In genomic region chr15:83563327-83563856, GRCm38 (mm10) we compare ENCODE assay signal across 8 mouse cellular contexts. TPM values are rescaled to one million over a fixed set of nuclear protein-coding genes. Genes with fewer than 3 reads are reported as not detected.
DNase-seq lines count a peak whose midpoint lies in the region; ATAC-seq lines count a peak whose summit lies in the region.

Tspo (plus strand) TSS chr15:83563592.
Mcat (minus strand) TSS chr15:83563787.

- H3K36me3 ChIP-seq in forebrain, embryonic 13.5 days (ENCODE audit: poor library complexity, severe bottlenecking): no peaks in the 10 kb centered on the region
- H3K36me3 ChIP-seq in limb, embryonic 11.5 days (ENCODE audit: control insufficient read depth, insufficient read depth, low read length): no peaks in the 10 kb centered on the region
- no peaks in the 10 kb centered on the region for H3K36me3 ChIP-seq in midbrain, embryonic 12.5 days
- H3K36me3 ChIP-seq in stomach, embryonic 16.5 days (ENCODE audit: control insufficient read depth, insufficient read depth, low read length): no peaks in the 10 kb centered on the region

- H3K9ac ChIP-seq in forebrain, embryonic 13.5 days: peak within 1 kb of the TSS; percentile 70
- H3K9ac ChIP-seq in limb, embryonic 11.5 days (ENCODE audit: low read length): peak within 1 kb of the TSS; percentile 67
- peak within 1 kb of the TSS; percentile 51 for H3K9ac ChIP-seq in midbrain, embryonic 12.5 days (replicated peaks)
- H3K9ac ChIP-seq in stomach, embryonic 16.5 days (ENCODE audit: low read length): peak within 1 kb of the TSS; percentile 71

- peak within 1 kb of the TSS; percentile 90 for H3K4me2 ChIP-seq in forebrain, embryonic 13.5 days
- H3K4me2 ChIP-seq in limb, embryonic 11.5 days (ENCODE audit: low read depth, severe bottlenecking): peak within 1 kb of the TSS; percentile 99
- peak within 1 kb of the TSS; percentile 85 for H3K4me2 ChIP-seq in midbrain, embryonic 12.5 days (replicated peaks)
- peak within 1 kb of the TSS; percentile 95 for H3K4me2 ChIP-seq in stomach, embryonic 16.5 days (ENCODE audit: low read depth, low read length)

- no peaks in the 10 kb centered on the region for H3K9me3 ChIP-seq in forebrain, embryonic 13.5 days (replicated peaks)
- H3K9me3 ChIP-seq in limb, embryonic 11.5 days (ENCODE audit: control insufficient read depth, low read length): no peaks in the 10 kb centered on the region
- H3K9me3 ChIP-seq in midbrain, embryonic 12.5 days: no peaks in the 10 kb centered on the region
- no peaks in the 10 kb centered on the region for H3K9me3 ChIP-seq in stomach, embryonic 16.5 days (replicated peaks; ENCODE audit: control insufficient read depth, low read length)

- H3K27ac ChIP-seq in forebrain, embryonic 13.5 days: peak within 1 kb of the TSS; percentile 19
- no peak within 1 kb of the TSS for H3K27ac ChIP-seq in limb, embryonic 11.5 days (replicated peaks; ENCODE audit: low read depth, low read length)
- no peak within 1 kb of the TSS for H3K27ac ChIP-seq in midbrain, embryonic 12.5 days (replicated peaks)
- peak within 1 kb of the TSS; percentile 77 for H3K27ac ChIP-seq in stomach, embryonic 16.5 days (ENCODE audit: low read length)

- H3K4me1 ChIP-seq in forebrain, embryonic 13.5 days: peaks cover 22% of the 10 kb centered on the region
- peaks cover 14% of the 10 kb centered on the region for H3K4me1 ChIP-seq in limb, embryonic 11.5 days (ENCODE audit: control insufficient read depth, insufficient read depth, low read length)
- H3K4me1 ChIP-seq in midbrain, embryonic 12.5 days: peaks cover 20% of the 10 kb centered on the region
- H3K4me1 ChIP-seq in stomach, embryonic 16.5 days (ENCODE audit: control insufficient read depth, insufficient read depth, low read length): peaks cover 15% of the 10 kb centered on the region

- H3K27me3 ChIP-seq in forebrain, embryonic 13.5 days: 0 out of 2 replicates have a peak, but pooled peaks cover 10% of the 10 kb centered on the region
- no peaks in the 10 kb centered on the region for H3K27me3 ChIP-seq in limb, embryonic 11.5 days (ENCODE audit: control insufficient read depth, insufficient read depth, low read length)
- peaks cover 31% of the 10 kb centered on the region for H3K27me3 ChIP-seq in midbrain, embryonic 12.5 days
- H3K27me3 ChIP-seq in stomach, embryonic 16.5 days (ENCODE audit: control insufficient read depth, insufficient read depth, low read length): no peaks in the 10 kb centered on the region

- peak; percentile 74 for DNase-seq in 416B (ENCODE audit: low read depth)
- DNase-seq in heart, postnatal 4 days: peak; percentile 63
- DNase-seq in limb, embryonic 11.5 days (ENCODE audit: low spot score): peak; percentile 56
- no peak for DNase-seq in right cerebral cortex, postnatal 36 days (ENCODE audit: low spot score in 2 of 2)

- peak within 1 kb of the TSS; percentile 42 for H3K4me3 ChIP-seq in forebrain, embryonic 13.5 days
- peak within 1 kb of the TSS; percentile 42 for H3K4me3 ChIP-seq in limb, embryonic 11.5 days (ENCODE audit: low read depth, low read length)
- peak within 1 kb of the TSS; percentile 42 for H3K4me3 ChIP-seq in midbrain, embryonic 12.5 days
- H3K4me3 ChIP-seq in stomach, embryonic 16.5 days (replicated peaks; ENCODE audit: low read length): peak within 1 kb of the TSS; percentile 52

- WGBS in forebrain, embryonic 13.5 days: under 1% methylated on average over 26 of the region's 28 CpGs
- 2% methylated on average over 28 of the region's 28 CpGs for WGBS in limb, embryonic 11.5 days
- under 1% methylated on average over 26 of the region's 28 CpGs for WGBS in midbrain, embryonic 12.5 days
- under 1% methylated on average over 28 of the region's 28 CpGs for WGBS in stomach, embryonic 16.5 days

- peak; percentile 40 for ATAC-seq in activated CD4-positive, CD25-positive, alpha-beta regulatory T cell, adult 4 months
- ATAC-seq in forebrain, embryonic 13.5 days: peak; percentile 36
- ATAC-seq in limb, embryonic 11.5 days (ENCODE audit: insufficient number of reproducible peaks, low FRiP score, low TSS enrichment, low read depth): peak; percentile 17; the same call in 1 of the 2 replicates
- peak; percentile 38; the same call in 1 of the 2 replicates for ATAC-seq in midbrain, embryonic 12.5 days (ENCODE audit: low FRiP score, low read depth)
- peak; percentile 77 for ATAC-seq in stomach, embryonic 16.5 days (ENCODE audit: insufficient read depth, low FRiP score)

RNA-seq across cellular contexts. Expression of gene Tspo, which starts in this region (rescaled TPM):
- 100 to 1,000 TPM; 372 to 374 TPM for polyA plus RNA-seq in activated CD4-positive, CD25-positive, alpha-beta regulatory T cell, adult 4 months (2017; shearing (Covaris generic))
- 12.2 and 14.7 TPM in 2 replicates for polyA plus RNA-seq in forebrain, embryonic 13.5 days (2015; fragmentation: Nextera tagmentation; extraction: Ambion mirVana)
- total RNA-seq in heart, postnatal 4 days (2021): 10 to 100 TPM; 78.3 to 85.3 TPM
- polyA plus RNA-seq in limb, embryonic 11.5 days (2014; fragmentation: Nextera tagmentation; extraction: Ambion mirVana): 46.1 and 51.8 TPM in 2 replicates
- polyA plus RNA-seq in midbrain, embryonic 12.5 days (2016; fragmentation: Nextera tagmentation; extraction: Ambion mirVana): 13.5 and 22.0 TPM in 2 replicates
- polyA plus RNA-seq in stomach, embryonic 16.5 days (2015; fragmentation: Nextera tagmentation; extraction: Ambion mirVana): 116 and 132 TPM in 2 replicates

RNA-seq across cellular contexts. Expression of gene Mcat, which starts in this region (rescaled TPM):
- 1 to 10 TPM; 3.3 to 3.4 TPM for polyA plus RNA-seq in activated CD4-positive, CD25-positive, alpha-beta regulatory T cell, adult 4 months (2017; shearing (Covaris generic))
- 32.4 and 38.9 TPM in 2 replicates for polyA plus RNA-seq in forebrain, embryonic 13.5 days (2015; fragmentation: Nextera tagmentation; extraction: Ambion mirVana)
- 10 to 100 TPM; 33.0 to 34.4 TPM for total RNA-seq in heart, postnatal 4 days (2021)
- 44.9 and 48.4 TPM in 2 replicates for polyA plus RNA-seq in limb, embryonic 11.5 days (2014; fragmentation: Nextera tagmentation; extraction: Ambion mirVana)
- polyA plus RNA-seq in midbrain, embryonic 12.5 days (2016; fragmentation: Nextera tagmentation; extraction: Ambion mirVana): 40.6 and 45.3 TPM in 2 replicates
- 24.3 and 24.4 TPM in 2 replicates for polyA plus RNA-seq in stomach, embryonic 16.5 days (2015; fragmentation: Nextera tagmentation; extraction: Ambion mirVana)

Comparison
In these comparisons a context has a peak if more than half of its experiments do, and no peak if none do; other contexts are left out.
1. DNase-seq: peak in 416B (single experiment), heart, postnatal 4 days (single experiment) and limb, embryonic 11.5 days (single experiment); none in right cerebral cortex, postnatal 36 days (0 of 2).
2. ATAC-seq: peak in every context shown above with its lines; median percentile 77 in stomach, embryonic 16.5 days; 40 in activated CD4-positive, CD25-positive, alpha-beta regulatory T cell, adult 4 months; 38 in midbrain, embryonic 12.5 days; 36 in forebrain, embryonic 13.5 days; 17 in limb, embryonic 11.5 days.
3. H3K27ac ChIP-seq: peak in forebrain, embryonic 13.5 days (single experiment) and stomach, embryonic 16.5 days (single experiment); none in limb, embryonic 11.5 days (single experiment) and midbrain, embryonic 12.5 days (single experiment).
4. Peak in every context shown above with its lines, with median percentiles within 50 percentile points of each other: H3K4me2 ChIP-seq, H3K4me3 ChIP-seq and H3K9ac ChIP-seq.